ENCODE assay signal across 1 mouse cellular context in genomic region chr5:143470421-143471164, GRCm38 (mm10).
TF ChIP-seq lines count a peak whose summit lies in the region.

No protein-coding gene starts in this region.

TF ChIP-seq in MEL, 35 proteins besides CTCF, POLR2A, EP300 and RAD21 (continued from another document):
- TF ChIP-seq ZMIZ1 (IDR thresholded peaks at IDR 0.05; ENCODE audit: low read depth, low read length) (no peak), SIN3A (IDR thresholded peaks at IDR 0.05; ENCODE audit: low read length) (peak; percentile 68), ZKSCAN1 (IDR thresholded peaks at IDR 0.05; ENCODE audit: low read depth, low read length) (no peak), MYC (IDR thresholded peaks at IDR 0.05; ENCODE audit: low read depth, low read length) (0 out of 2 replicates have a peak, but pooled peaks have one; percentile 30), TCF12 (IDR thresholded peaks at IDR 0.05; ENCODE audit: low read depth, low read length) (peak; percentile 54; the same call in 1 of the 2 replicates), ETS1 (IDR thresholded peaks at IDR 0.05; ENCODE audit: low read depth, low read length) (peak; percentile 69; the same call in 1 of the 2 replicates), TAL1 (IDR thresholded peaks at IDR 0.05; ENCODE audit: low read length) (peak; percentile 57)
